Mouse (Mus musculus) gastrocnemius, postnatal 25 days (tissue): ENCODE results near the gene Runx2. TPM values are rescaled to one million over a fixed set of nuclear protein-coding genes. Genes with fewer than 3 reads are reported as not detected.
A peak's percentile ranks its signal among the peaks of the same experiment; 100 is the strongest.

ENCODE experiments used
- DNase-seq: peaks from one replicate; pipeline ENCODE4 v3.0.0; 2022
- total RNA-seq, 2 experiments: library from RNA; stranded (reverse); gene quantifications; 1 replicate in 1 of 2; 2 replicates in 1 of 2; pipeline ENCODE4 v1.2.3; 2021

Runx2 gene
- total RNA-seq, 2 experiments from 2014 or later: 0.28 to 0.38 TPM

DNA sequence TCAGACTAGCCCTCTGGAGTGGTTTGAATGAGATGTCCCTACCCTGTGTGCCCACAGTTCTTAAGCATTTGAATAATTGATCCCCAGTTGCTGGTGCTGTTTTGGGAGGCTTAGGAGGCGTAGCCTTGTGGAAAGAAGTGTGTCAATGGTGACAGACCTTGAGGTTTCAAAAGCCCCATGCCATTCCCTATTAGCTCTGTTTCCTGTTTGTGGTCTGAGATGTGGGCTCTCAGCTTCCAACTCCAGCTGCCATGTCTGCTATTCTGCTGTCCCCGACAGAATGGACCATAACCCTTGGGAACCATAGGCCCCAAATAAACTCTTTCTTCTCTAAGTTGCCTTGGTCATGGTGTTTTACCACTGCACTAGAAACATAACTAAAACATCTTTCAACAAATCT, 194.1 kb downstream of the Runx2 start:
- no peak for DNase-seq

DNA sequence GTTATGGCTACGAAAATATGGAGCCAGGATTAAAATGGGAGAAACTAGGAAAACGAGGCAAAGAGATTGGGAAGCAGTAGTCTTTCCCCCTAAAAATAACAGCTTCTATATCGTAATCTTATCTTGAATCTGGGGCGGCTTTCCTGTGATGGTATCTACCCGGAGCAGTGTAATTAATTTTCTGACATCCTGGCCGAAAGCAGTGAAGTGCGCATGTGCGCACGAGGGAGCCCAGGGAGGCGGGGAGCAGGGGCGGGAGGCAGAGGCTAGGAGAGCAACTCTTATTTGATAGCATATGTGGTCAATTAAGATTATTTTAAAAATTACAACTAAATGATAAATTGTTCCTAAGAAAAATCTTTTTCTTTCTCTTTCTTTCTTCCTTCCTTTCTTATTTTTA, 195.9 kb downstream of the Runx2 start:
- peak; percentile 44 for DNase-seq

DNA sequence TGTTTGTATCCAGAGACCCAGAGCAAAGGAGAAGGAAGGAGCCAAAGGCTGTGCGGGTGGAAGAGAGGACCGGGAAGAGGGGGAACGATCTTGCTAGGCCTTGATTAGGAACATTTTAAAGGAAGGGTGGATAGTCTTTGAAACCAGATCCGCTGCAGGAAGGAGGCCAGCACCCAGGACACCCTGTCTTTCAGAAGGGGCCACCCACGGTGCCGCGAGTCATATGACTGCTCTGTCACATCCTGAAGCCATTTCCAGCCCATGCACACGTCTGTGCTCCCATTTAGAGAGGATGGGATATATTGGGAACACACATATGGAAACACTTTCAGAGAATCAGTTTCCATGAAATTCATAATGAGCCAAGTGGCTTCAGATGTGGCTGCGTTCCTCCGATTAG, 196.4 kb downstream of the Runx2 start:
- peak; percentile 73 for DNase-seq

DNA sequence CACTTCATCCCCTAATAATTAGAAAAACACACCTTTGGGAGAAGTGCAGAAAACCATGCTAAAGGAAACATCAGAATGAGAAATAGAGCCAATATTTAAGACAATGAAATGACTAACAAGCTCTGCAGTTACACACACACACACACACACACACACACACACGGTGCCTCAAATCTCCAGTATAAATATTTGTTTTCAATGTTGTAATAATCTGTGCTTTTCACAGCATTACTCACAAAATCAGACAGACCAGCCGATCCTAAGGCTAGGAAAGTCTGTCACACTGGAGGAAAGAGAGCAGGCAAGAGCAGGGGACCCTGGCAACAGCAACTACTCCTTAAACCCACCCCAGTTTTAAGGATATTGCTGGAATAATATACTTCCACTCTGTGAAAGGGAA, 196.9 kb downstream of the Runx2 start:
- DNase-seq: no peak

DNA sequence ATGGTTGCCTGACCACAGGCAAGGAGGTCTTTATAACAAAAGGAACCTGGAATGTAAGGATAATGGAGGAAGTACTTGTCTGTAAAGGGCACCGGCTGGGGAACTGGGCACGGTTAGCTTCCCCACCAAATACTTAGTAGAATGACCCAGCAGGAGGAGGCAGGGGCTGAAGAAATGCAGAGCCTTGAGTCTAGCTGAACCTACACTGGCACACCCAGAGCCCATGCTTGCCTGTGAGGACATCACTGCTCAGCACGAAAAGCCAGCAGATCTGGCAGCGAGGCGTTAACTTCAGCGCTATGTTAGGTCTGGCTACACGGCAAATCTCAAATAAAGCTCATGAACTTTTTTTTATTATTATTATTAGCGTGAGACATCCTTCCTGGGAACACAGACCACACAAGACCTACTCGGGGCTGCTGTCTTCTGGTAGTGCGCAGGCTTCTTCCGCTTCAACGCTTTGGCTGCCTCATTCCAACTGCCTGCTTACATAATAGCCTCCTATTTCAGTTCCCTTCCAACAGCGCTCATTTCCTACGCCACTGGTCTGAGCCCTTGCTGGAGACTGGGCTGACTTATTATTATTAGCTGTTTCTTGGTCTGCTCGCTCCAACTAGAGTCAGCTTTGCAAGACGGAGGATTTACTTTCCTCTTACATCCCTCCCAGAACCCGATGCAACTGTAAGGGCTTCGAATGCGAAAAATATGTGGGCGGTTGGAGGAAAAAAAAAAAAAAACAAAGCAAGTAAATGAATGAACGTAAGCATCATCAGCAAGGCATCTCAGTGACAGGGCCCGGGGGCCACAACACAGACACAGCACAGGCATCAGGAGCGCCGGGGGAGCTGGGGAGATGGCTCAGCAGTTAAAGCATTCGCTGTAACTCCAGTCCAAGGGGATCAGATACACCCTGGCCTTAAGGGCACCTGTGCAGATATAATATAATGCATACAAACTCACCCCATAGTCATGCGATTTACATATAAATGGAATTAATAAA, 200.6 kb downstream of the Runx2 start:
- DNase-seq: peak; percentile 59

DNA sequence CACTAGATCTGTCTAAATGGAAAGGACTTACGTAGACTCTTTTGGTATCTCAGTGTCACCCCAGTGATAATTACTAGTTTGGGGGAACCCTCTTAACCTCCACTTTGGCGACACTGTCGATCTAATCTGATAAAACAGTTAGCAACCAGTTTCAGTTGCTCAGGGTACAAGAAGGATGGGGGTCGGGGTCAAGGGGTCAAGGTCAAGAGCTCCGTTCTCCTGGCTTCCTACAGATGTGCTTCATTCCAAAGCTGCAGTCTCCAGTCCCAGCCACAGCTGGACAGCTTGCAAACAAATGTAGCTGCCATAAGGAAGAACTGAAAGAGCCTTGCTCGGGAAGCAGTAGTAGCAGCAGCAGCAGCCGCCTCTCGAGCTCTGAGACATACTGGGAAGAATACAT, 202.0 kb downstream of the Runx2 start:
- DNase-seq: no peak

DNA sequence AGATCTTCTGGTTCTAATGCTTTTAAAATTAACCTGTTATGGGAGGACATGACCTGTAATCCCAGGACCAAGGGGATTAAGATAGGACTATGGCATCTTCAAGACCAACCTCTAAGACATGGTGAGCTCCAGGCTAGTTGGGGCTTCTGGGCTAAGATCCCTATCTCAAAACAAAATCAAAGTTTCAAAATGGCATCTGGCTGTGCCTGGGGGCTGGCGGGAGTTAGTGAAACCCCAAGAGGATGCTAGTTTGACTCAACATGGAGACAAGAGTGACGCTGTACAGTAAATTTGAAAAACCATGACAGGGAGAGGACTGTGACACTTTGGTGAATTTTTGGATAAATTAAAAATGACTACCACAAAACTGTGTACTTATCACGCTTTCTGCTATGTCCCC, 202.6 kb downstream of the Runx2 start:
- no peak for DNase-seq

DNA sequence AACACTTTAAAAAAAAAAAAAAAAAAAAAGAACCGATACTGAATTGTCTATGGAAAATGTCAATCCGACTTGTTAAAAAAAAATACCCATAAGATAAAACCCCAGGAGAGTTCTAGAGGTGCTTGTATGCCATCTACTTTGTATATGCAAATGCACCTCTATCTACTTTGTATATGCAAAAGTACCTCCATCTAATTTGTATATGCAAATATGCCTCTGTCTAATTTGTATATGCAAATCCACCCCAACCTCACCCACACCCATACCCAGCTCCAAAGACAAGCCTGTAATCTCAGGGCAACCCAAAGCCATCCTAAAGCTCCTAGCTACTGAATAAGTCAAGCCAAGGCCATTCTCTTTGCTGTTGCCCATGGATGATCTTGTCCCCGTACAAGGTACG, 203.1 kb downstream of the Runx2 start:
- DNase-seq: no peak

DNA sequence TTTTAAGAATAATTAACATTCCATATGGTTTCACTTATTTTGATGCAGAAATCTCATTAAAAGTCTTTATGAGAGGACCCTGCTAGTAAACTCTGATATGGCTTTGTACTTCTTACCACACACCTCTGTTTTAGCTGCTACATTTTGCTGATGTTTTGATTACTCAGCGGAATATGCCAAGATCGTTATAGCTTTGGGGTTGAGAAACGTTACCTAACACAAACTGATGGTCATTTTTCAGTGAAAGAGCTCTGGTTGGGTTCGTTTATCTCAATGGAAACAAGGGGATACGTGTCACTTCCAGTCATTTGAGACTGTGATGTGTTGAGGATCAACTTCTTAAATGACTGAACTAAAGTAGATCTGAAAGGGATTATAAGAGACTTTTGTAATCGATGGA, 203.8 kb downstream of the Runx2 start:
- no peak for DNase-seq

DNA sequence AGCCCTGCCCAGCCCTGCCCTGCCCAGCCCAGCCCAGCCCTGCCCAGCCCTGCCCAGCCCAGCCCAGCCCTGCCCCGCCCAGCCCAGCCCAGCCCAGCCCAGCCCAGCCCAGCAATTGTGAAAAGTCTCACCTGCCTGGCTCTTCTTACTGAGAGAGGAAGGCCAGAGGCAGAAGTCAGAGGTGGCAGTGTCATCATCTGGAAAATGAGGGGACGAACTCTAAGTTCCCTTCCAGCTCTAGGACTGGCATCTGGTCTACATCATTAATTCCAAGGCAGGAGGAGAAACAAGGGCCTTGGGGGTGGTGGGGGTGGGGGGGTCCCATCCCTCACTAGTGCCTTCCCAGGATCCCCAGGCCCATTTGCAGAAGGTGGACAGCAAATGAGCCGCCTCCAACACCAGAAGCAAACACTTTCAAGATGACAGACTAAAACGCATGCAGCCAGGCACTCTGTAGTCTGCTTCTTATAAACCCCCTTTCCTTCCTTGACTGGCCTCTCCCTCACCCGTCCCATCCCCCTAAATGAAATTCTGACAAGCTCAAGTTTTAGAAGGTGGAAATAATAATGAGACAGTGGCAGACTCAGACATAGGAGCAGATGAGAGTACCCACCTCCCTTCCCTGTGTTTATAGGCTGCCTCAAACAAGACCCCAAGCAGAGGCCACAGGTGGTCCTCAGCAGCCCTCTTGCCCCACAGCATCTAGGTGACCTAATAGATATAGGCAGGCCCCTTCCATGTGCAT, 204.5 kb downstream of the Runx2 start:
- no peak for DNase-seq

DNA sequence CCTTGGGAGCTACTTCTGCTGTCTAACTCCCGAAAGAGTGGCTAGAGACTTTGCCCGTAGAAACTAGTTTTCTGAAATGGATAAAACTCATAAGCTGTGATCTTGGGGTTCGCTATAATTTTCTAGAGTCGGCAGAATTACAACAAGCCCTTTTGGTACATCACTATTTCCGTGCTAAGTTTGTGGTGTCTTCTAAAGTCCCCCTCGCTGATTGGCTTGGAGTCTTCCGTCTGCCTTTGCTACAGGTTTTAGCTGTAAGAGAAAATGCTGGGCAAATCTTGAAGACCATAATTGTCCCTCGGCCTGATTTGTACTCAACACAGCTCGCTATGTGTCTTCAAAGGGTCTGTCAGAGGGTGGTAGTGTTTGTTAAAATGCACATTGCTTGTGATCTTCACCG, 205.2 kb downstream of the Runx2 start:
- DNase-seq: no peak

DNA sequence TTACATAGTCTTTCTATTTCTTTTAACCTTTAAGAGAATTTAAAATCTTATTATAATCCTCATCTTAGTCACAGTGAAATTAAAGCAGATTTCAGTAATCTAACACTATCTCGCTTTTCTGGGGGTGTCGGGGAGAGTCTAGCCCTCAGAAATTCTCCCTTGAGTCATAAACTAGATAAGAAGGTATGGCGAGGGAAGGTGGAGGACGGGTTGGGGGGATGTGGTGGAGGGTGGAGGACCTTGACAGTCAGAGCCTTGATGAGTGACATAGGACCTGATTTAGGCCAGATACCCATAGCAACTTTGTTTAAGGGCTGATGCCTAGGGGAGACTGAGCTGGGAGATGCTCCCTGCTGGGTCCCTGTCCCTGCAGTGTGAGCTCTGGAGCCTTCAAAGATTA, 205.7 kb downstream of the Runx2 start:
- no peak for DNase-seq

DNA sequence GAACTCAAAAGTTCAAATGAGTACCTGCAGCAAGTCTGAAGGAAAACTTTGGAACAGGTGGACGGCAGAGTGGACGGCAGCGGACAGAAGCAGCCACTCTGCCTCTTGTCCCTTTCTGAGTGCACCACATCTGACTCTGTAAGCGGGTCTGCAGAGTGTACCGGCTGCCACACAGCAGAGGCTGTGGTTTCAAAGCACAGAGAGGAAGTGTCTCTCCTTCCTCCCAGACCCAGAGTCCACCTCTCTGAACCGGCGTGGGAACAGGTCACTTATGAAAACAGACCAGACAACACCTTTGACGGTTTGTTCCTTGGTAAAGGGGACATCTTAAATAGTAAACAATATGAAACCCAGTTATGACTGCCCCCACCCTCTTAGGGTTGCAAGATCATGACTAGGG, 207.2 kb downstream of the Runx2 start:
- DNase-seq: no peak

DNA sequence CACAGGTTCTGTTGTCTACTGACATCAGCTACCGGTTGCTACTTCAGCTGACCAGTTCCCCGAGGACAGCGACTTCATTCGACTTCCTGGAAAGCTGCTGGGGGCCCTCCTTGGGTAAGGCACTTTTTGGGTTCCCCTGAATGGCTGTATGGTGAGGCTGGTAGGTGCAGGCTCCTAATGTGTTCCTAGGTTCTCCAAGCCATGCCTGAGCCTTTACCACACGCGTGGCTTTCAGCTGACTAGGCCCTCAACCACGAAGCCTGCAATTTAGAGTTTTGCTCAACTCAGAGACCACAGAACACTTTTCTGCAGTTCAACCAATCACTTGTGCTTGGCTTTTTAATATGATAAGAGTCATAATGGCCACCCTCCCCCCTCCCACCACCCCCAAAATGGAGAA, 208.4 kb downstream of the Runx2 start:
- no peak for DNase-seq

DNA sequence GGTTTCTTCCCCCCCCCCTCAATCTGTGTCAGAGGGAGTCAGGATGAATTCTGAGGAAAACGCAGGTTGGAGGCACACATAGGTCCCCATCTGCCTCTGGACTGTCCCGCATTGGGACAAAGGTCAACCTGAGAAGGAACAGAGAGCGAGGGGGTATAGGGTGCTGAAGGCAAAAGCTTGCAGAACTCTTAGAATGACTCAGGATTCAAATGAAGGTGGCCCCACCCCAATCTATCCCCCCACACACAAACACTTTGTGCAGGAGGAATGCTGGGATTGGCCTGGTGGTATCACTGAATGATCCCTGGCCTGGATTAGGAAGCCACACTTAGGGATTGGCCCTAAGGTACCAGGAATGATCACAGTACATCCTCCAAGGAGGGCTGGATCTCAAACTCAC, 208.8 kb downstream of the Runx2 start:
- DNase-seq: no peak

DNA sequence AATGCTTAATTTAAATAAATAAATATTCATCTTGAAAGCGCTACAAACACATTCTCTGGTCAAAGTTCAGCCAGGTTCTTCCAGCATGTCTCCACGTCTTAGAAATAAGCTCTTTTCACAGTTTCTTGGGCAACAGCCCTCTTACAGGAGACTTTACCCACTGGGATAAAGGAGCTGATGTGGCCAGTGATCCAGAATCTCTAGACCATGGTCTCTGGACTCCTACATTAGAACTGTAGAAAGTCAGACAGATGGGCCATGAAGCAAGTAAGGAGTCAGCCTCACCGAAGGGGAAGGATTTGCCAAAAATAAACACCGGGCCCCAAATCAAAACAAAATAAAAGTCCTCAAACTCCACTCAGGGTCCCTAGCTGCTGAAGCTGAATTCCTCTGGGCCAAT, 211.4 kb downstream of the Runx2 start:
- no peak for DNase-seq

DNA sequence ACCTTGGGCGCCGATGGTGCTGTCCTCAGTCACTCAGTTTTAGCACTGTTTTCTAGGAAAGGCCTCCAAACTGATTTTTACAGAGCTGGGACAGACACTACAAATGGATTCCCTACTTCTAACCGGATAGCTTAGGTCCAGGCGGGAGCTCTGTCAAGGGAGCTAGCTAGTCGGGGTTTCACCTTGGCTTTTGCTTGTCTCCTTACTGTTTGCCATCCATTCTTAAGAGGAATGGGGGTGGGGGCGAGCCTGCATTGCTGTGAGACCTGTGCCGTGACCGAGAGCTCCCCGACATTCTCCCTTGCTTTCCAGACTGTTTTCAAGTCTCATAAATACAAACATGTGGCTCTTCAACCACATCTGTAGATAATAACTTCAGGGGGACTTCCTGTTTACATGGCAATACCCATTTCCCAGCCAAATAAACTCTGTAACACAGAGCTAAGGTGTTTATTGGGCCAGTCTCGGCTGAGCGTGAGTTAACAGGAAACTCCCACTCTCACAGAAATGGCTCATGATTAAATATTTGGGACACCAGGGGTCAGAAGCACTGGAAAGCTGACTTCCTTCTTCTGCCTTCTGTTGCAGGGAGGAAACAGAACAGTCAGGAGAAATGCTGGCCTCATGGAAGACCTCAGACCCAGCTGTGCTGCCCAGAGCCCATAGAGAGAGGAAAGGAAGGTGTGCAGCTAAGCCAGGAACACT, 213.1 kb downstream of the Runx2 start:
- DNase-seq: no peak

DNA sequence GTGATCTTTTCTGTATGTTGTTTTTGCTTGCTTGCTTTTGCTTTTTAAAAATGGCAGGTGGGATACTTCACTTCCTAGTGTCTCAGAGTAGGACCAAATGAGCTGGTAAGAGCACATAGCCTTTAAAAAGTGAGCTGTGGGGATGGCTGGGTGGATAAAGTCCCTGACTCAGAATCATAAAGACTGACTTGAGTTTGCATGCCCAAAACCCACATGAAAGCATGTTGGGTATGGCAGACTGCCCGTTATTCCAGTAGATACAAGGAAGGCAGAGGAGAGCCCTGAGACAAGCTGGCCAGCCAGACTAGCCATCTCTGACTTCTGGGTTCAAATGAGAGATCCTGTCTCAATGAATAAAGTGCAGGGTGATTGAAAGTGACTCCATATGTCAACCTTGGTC, 214.7 kb downstream of the Runx2 start:
- DNase-seq: no peak

DNA sequence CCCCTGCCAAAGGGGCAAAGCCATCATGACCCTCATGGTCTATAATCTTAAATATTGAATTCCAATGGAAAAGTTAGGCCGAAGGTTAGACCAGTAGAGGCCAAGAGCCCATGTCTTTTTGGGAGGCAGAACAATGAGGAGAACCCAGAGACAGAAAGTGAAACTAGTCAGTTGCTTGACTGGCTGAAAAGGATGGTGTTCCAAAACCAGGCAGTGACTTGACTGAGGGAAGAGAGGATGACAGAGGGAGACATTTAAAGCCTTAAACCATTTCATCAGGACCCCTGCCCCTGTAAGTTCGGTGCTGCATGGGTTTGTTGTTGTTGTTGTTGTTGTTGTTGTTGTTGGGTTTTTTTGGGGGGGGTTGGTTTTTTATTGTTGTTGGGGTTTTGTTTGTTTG, 215.5 kb downstream of the Runx2 start:
- no peak for DNase-seq

DNA sequence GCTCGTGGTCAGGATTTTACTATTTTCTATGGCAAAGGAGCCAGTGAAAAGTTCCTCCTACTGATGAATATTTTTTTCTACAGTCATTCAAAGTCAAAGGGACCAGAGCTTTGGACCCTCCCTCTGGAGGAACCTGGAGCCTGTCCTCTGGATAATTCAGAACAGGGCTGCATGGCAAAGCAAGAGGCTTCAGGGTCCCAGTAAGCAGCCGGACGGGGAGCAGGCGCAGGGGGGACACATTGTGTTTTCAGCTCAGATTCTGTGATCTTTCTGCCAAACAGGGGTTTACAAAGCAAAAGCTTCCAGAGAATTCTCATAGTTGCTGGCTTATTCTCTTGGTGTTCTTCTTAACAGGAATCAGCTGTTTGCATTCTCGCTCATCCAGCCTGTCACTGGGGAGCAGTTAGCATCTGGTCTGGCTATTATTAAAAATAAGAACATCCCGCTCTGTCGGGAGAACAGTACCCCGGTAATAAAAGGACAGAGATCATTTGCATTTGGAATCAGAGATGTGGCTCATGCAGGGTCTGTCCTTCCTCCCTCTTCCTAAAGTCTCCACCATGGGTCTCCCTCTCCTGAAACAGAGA, 216.6 kb downstream of the Runx2 start:
- peak; percentile 49 for DNase-seq

DNA sequence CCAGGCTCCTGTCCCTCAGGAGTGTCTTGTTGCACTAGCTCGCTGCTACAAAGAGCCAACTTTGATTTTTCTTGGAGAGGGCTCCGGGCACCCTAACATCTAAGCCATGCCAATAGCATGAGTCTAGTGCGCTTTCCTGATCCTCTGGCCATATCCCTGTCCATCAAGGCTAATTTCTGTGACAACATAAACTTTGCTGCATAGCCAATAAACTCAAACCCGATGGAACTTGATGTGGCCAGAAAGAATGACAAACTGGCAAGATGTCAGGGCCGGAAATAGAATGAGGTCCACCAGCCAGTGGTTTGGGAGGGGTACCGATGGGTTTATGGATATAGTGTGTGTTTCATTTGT, 221.9 kb downstream of the Runx2 start:
- no peak for DNase-seq

DNA sequence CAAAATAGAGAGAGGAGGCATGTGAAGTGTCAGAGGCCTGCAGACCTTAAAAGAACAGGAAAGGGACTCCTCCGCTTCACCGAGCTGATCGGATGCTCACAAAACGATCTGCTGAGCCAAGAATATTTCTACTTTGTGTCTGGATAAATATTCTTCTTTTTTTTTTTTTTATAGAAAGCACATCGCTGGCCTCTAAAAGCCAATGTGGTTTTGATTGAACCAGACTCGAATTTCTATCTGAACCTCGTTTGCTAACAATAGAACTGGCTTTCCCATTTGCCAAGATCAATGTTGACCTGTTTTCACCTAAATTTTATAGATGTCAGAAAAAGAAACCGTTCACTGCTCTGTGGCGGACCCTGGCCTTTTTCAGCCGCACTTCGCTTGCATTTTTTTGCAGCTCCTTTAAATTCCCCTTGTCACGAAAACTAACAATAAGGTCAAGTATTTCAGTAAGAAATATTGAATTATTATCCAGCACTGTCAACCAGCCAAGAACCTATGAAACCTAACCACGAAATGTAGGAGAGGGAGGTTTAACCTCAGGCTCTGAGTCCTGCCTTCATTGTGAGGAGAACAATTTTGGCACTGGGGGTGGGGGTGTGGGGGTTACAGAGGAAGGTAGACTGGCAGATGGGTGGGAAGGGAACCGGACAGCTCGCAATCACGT, 222.4 kb downstream of the Runx2 start:
- DNase-seq: no peak
